In the genomic region with DNA sequence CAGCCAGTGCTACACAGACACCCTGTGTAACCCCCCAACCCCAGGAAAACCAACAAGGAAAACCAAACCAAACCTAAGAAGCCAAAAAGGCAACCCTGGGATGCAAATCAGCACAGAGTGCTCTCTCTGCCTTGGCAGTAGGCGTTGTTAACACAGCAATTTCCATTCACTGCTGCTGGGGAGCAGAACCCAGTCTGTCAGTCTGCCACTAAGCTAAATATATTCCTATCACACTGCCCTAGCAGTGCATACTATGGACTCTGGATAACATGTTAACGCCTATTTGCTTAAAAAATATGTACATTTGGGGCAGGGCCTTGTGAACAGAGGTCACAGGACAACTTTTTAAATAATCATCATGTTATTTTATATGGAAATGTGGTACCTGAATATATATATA, we compare ENCODE assay signal across 1 mouse cellular context.
TF ChIP-seq lines count a peak whose summit lies in the region.

No protein-coding gene starts in this region.

TF ChIP-seq in CH12.LX, 34 proteins besides CTCF, POLR2A, EP300 and RAD21:
- no peak for TF ChIP-seq GABPA (IDR thresholded peaks at IDR 0.05; ENCODE audit: insufficient replicate concordance, low read depth, low read length)
- TF ChIP-seq TCF12 (IDR thresholded peaks at IDR 0.05; ENCODE audit: low read depth, low read length) = no peak
- TF ChIP-seq PAX5 (IDR thresholded peaks at IDR 0.05; ENCODE audit: low read length) = no peak
- no peak for TF ChIP-seq SIN3A (IDR thresholded peaks at IDR 0.05; ENCODE audit: low read length)
- no peak for TF ChIP-seq BHLHE40 (IDR thresholded peaks at IDR 0.05; ENCODE audit: low read depth, low read length)
- TF ChIP-seq JUN (IDR thresholded peaks at IDR 0.05; ENCODE audit: insufficient read depth, low read depth, low read length) = no peak
- TF ChIP-seq MYC (IDR thresholded peaks at IDR 0.05; ENCODE audit: low read depth, low read length) = no peak
- TF ChIP-seq KAT2A (IDR thresholded peaks at IDR 0.05; ENCODE audit: insufficient replicate concordance, low read length) = no peak
- no peak for TF ChIP-seq TBP (conservative IDR thresholded peaks at IDR 0.05; ENCODE audit: low read depth, low read length)
TF ChIP-seq in CH12.LX: peak in this region for 0.
